Mouse (Mus musculus): ENCODE results near the gene Ntpcr. TPM values are rescaled to one million over a fixed set of nuclear protein-coding genes. Genes with fewer than 3 reads are reported as not detected.

The Ntpcr gene
- total and polyA plus RNA-seq, 3 experiments: 15.1 to 25.0 (median 24.0) TPM

GRCm38 (mm10) chr8:125716211-125716610 lies 13.6 kb upstream of the Ntpcr start:
- Histone ChIP-seq H3K4me2 (ENCODE audit: insufficient read depth, low read depth, poor library complexity, severe bottlenecking) (no peak overlapping the region), H3K79me2 (replicated peaks; ENCODE audit: control insufficient read depth, extremely low read depth, insufficient read depth, poor library complexity, severe bottlenecking) (no peaks in the 10 kb centered on the region), H3K27me3 (replicated peaks) (peaks cover 3% of the 10 kb centered on the region), H3K4me3 (replicated peaks in 1 of 3; ENCODE audit: low read depth in 2 of 3, low read length in 2 of 3, poor library complexity in 1 of 3) (no peak overlapping the region), H3K9me3 (replicated peaks; ENCODE audit: low read length) (peaks cover 6% of the 10 kb centered on the region), H3K36me3 (replicated peaks in 1 of 2; ENCODE audit: control insufficient read depth in 1 of 2, insufficient read depth in 1 of 2, low read length in 1 of 2) (no peaks in the 10 kb centered on the region), H3K9ac (ENCODE audit: insufficient read depth, low read depth) (no peak overlapping the region), H3K27ac (ENCODE audit: insufficient read depth, low read depth) (no peak overlapping the region), H3K4me1 (ENCODE audit: control insufficient read depth in 1 of 2, insufficient read depth in 2 of 2) (peaks cover 9 to 19% of the 10 kb centered on the region in 2 experiments)
- TF ChIP-seq MAZ (IDR thresholded peaks at IDR 0.05; ENCODE audit: low read depth, low read length): no peak
- dilution Hi-C loops (cut with MboI; ENCODE audit: extremely low pct_ligation_motif_present, extremely low pct_unique_long_range_greater_than_20kb, low sequenced_read_pairs) (no loop called here), in situ Hi-C loops (cut with MboI; ENCODE audit: low pct_ligation_motif_present, low pct_unique_long_range_greater_than_20kb, low sequenced_read_pairs) (no loop called here)
- DNase-seq (ENCODE audit: extremely low read depth): no peak

GRCm38 (mm10) chr8:125716613-125717012 lies 13.2 kb upstream of the Ntpcr start:
- Histone ChIP-seq H3K4me3 (replicated peaks in 1 of 3; ENCODE audit: low read depth in 2 of 3, low read length in 2 of 3, poor library complexity in 1 of 3) (no peak overlapping the region), H3K9ac (ENCODE audit: insufficient read depth, low read depth) (no peak overlapping the region), H3K9me3 (replicated peaks; ENCODE audit: low read length) (peaks cover 6% of the 10 kb centered on the region), H3K4me1 (ENCODE audit: control insufficient read depth in 1 of 2, insufficient read depth in 2 of 2) (peaks cover 9 to 19% of the 10 kb centered on the region in 2 experiments), H3K27ac (ENCODE audit: insufficient read depth, low read depth) (no peak overlapping the region), H3K36me3 (replicated peaks in 1 of 2; ENCODE audit: control insufficient read depth in 1 of 2, insufficient read depth in 1 of 2, low read length in 1 of 2) (no peaks in the 10 kb centered on the region), H3K79me2 (replicated peaks; ENCODE audit: control insufficient read depth, extremely low read depth, insufficient read depth, poor library complexity, severe bottlenecking) (no peaks in the 10 kb centered on the region), H3K4me2 (ENCODE audit: insufficient read depth, low read depth, poor library complexity, severe bottlenecking) (no peak overlapping the region), H3K27me3 (replicated peaks) (peaks cover 3% of the 10 kb centered on the region)
- in situ Hi-C loops (cut with MboI; ENCODE audit: low pct_ligation_motif_present, low pct_unique_long_range_greater_than_20kb, low sequenced_read_pairs): no loop called here
- no peak for DNase-seq (ENCODE audit: extremely low read depth)
- TF ChIP-seq NELFE (IDR thresholded peaks at IDR 0.05; ENCODE audit: low read depth, low read length): no peak
- no peak for TF ChIP-seq CHD2 (IDR thresholded peaks at IDR 0.05; ENCODE audit: low read length)
- TF ChIP-seq IRF4 (IDR thresholded peaks at IDR 0.05; ENCODE audit: low read depth, low read length): no peak
- no peak for TF ChIP-seq ZC3H11A (IDR thresholded peaks at IDR 0.05; ENCODE audit: low read depth, low read length)
- no peak for TF ChIP-seq ZMIZ1 (IDR thresholded peaks at IDR 0.05; ENCODE audit: low read depth, low read length)
- TF ChIP-seq HCFC1 (IDR thresholded peaks at IDR 0.05; ENCODE audit: low read depth, low read length): no peak
- TF ChIP-seq E2F4 (IDR thresholded peaks at IDR 0.05; ENCODE audit: insufficient replicate concordance, low read depth, low read length): no peak
- no peak for TF ChIP-seq MAFK (IDR thresholded peaks at IDR 0.05; ENCODE audit: insufficient replicate concordance, low read length)
- no peak for TF ChIP-seq TCF12 (IDR thresholded peaks at IDR 0.05; ENCODE audit: low read depth, low read length)
- TF ChIP-seq NRF1 (IDR thresholded peaks at IDR 0.05; ENCODE audit: low read depth, low read length): no peak
- TF ChIP-seq MYC (IDR thresholded peaks at IDR 0.05; ENCODE audit: low read depth, low read length): no peak
- dilution Hi-C loops (cut with MboI; ENCODE audit: extremely low pct_ligation_motif_present, extremely low pct_unique_long_range_greater_than_20kb, low sequenced_read_pairs): no loop called here

GRCm38 (mm10) chr8:125718914-125719313 lies 10.8 kb upstream of the Ntpcr start:
- H3K9ac ChIP-seq (ENCODE audit: insufficient read depth, low read depth): no peak overlapping the region
- no peak overlapping the region for H3K4me3 ChIP-seq (replicated peaks in 1 of 3; ENCODE audit: low read depth in 2 of 3, low read length in 2 of 3, poor library complexity in 1 of 3)
- no peaks in the 10 kb centered on the region for H3K9me3 ChIP-seq (replicated peaks; ENCODE audit: low read length)
- H3K27ac ChIP-seq (ENCODE audit: insufficient read depth, low read depth): no peak overlapping the region
- no peak overlapping the region for H3K4me2 ChIP-seq (ENCODE audit: insufficient read depth, low read depth, poor library complexity, severe bottlenecking)
- H3K79me2 ChIP-seq (replicated peaks; ENCODE audit: control insufficient read depth, extremely low read depth, insufficient read depth, poor library complexity, severe bottlenecking): no peaks in the 10 kb centered on the region
- peaks cover 3% of the 10 kb centered on the region for H3K27me3 ChIP-seq (replicated peaks)
- H3K36me3 ChIP-seq (replicated peaks in 1 of 2; ENCODE audit: control insufficient read depth in 1 of 2, insufficient read depth in 1 of 2, low read length in 1 of 2): no peaks in the 10 kb centered on the region
- dilution Hi-C loops (cut with MboI; ENCODE audit: extremely low pct_ligation_motif_present, extremely low pct_unique_long_range_greater_than_20kb, low sequenced_read_pairs): no loop called here
- peaks cover 9 to 19% of the 10 kb centered on the region in 2 experiments for H3K4me1 ChIP-seq (ENCODE audit: control insufficient read depth in 1 of 2, insufficient read depth in 2 of 2)
- in situ Hi-C loops (cut with MboI; ENCODE audit: low pct_ligation_motif_present, low pct_unique_long_range_greater_than_20kb, low sequenced_read_pairs): no loop called here
- peak; percentile 51 for DNase-seq (ENCODE audit: extremely low read depth)
- TF ChIP-seq RAD21 (IDR thresholded peaks at IDR 0.05; ENCODE audit: low read depth, low read length) (peak; percentile 72), TCF12 (IDR thresholded peaks at IDR 0.05; ENCODE audit: low read depth, low read length) (no peak), MAFK (IDR thresholded peaks at IDR 0.05; ENCODE audit: insufficient replicate concordance, low read length) (no peak), USF1 (IDR thresholded peaks at IDR 0.05; ENCODE audit: low read depth, low read length) (no peak), NELFE (IDR thresholded peaks at IDR 0.05; ENCODE audit: low read depth, low read length) (no peak), ELF1 (IDR thresholded peaks at IDR 0.05; ENCODE audit: low read depth, low read length) (no peak), KAT2A (IDR thresholded peaks at IDR 0.05; ENCODE audit: insufficient replicate concordance, low read length) (no peak), MAZ (IDR thresholded peaks at IDR 0.05; ENCODE audit: low read depth, low read length) (no peak), CTCF (conservative IDR thresholded peaks at IDR 0.05 in 1 of 2, IDR thresholded peaks at IDR 0.05 in 1 of 2; ENCODE audit: low read depth in 2 of 2, low read length in 2 of 2) (peak; percentile 77 to 82), HCFC1 (IDR thresholded peaks at IDR 0.05; ENCODE audit: low read depth, low read length) (no peak), RCOR1 (conservative IDR thresholded peaks at IDR 0.05; ENCODE audit: low read depth, low read length) (no peak), EP300 (IDR thresholded peaks at IDR 0.05; ENCODE audit: low read length) (no peak), ETS1 (conservative IDR thresholded peaks at IDR 0.05; ENCODE audit: low read depth, low read length) (no peak), SMC3 (IDR thresholded peaks at IDR 0.05; ENCODE audit: low read depth, low read length) (peak; percentile 78), JUN (IDR thresholded peaks at IDR 0.05; ENCODE audit: insufficient read depth, low read depth, low read length) (no peak), MXI1 (IDR thresholded peaks at IDR 0.05; ENCODE audit: low read depth, low read length) (no peak), NRF1 (IDR thresholded peaks at IDR 0.05; ENCODE audit: low read depth, low read length) (no peak)

Measured in CH12.LX (cell line).